Mouse (Mus musculus): Measurements from ENCODE around the gene Cblb. TPM values are rescaled to one million over a fixed set of nuclear protein-coding genes. Genes with fewer than 3 reads are reported as not detected.

Gene Cblb
- polyA plus RNA-seq (2012; rRNA removed): 20.6 and 22.9 TPM in 2 replicates

DNA sequence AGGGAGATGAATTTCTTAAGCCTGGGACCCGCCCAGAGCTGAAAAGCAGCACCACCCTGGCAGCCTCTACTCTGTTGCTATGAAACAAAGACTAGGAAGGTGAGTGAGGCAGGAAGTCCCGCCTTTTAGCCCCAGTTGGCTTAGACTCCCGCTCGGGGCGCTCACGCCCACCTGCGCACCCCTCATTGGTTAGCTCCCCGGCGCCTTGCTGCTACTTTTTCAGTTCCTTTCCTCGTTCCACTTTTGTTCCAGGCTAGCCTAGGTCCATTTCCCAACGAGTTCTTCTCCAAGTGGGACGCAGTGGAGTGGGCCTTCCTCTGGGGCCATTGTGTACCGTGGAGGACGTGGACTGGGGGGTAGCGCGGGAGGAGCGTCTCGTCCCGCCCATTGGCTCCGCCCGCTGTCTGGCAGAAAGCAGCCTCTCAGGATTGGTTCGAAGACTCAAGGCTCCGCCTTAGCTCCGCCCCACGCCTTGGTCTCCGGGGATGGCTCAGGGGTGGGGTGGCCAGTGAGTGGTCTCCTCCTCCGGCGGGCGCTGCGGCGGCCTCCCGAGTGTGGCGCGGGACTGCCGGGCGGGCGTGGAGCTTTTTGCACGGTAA, at the start of gene Cblb:
TSS of gene Cblb (plus strand) at position 135 of the 599 bp plus-strand sequence.

All from central nervous system, embryonic 18 days (tissue).